Mouse (Mus musculus) hindbrain, embryonic 11.5 days (tissue): ENCODE measurements around the gene Gm43738. TPM values are rescaled to one million over a fixed set of nuclear protein-coding genes. Genes with fewer than 3 reads are reported as not detected.
A peak's percentile ranks its signal among the peaks of the same experiment; 100 is the strongest.

Source experiments
- ATAC-seq: fragments of 200-750 bp; cut with Nextera tagmentation; 2 replicates; pipeline ENCODE4 v1.8.0; 2017; ENCODE audit warnings: mild to moderate bottlenecking, moderate TSS enrichment, moderate library complexity; ENCODE audit not compliant: low FRiP score
- DNase-seq: peaks from one replicate; pipeline ENCODE4 v3.0.0-alpha.2; 2015; ENCODE audit warnings: low spot score
- H3K27ac ChIP-seq: fragments of 300-500 bp; sonication (generic); 2 replicates; pipeline ENCODE4 v1.5.1; 2014; ENCODE audit warnings: mild to moderate bottlenecking, low read depth, low read length
- H3K27me3 ChIP-seq: fragments of 300-500 bp; sonication (generic); 2 replicates; pipeline ENCODE4 v1.6.1; 2014; ENCODE audit warnings: mild to moderate bottlenecking, low read length, moderate library complexity, mixed read lengths; ENCODE audit not compliant: control insufficient read depth, insufficient read depth
- H3K36me3 ChIP-seq: fragments of 300-500 bp; sonication (generic); 2 replicates; pipeline ENCODE4 v1.6.1; 2014; ENCODE audit warnings: mild to moderate bottlenecking, low read length, moderate library complexity, mixed read lengths; ENCODE audit not compliant: control insufficient read depth, insufficient read depth
- H3K4me1 ChIP-seq: fragments of 300-500 bp; sonication (generic); replicated peaks from 2 replicates; pipeline ENCODE4 v1.6.1; 2014; ENCODE audit warnings: low read length, mixed read lengths; ENCODE audit not compliant: control insufficient read depth, insufficient read depth
- H3K4me2 ChIP-seq: fragments of 300-500 bp; sonication (generic); replicated peaks from 2 replicates; pipeline ENCODE4 v1.6.1; 2014; ENCODE audit warnings: mild to moderate bottlenecking, low read depth, low read length
- H3K4me3 ChIP-seq: fragments of 300-500 bp; sonication (generic); 2 replicates; pipeline ENCODE4 v1.5.1; 2014; ENCODE audit warnings: low read depth, low read length
- H3K9ac ChIP-seq: fragments of 300-500 bp; sonication (generic); 2 replicates; pipeline ENCODE4 v1.6.1; 2014; ENCODE audit warnings: low read depth, low read length
- H3K9me3 ChIP-seq: fragments of 300-500 bp; sonication (generic); 2 replicates; pipeline ENCODE4 v1.6.1; 2016; ENCODE audit warnings: low read length; ENCODE audit not compliant: control insufficient read depth
- WGBS: fragments of 180-500 bp; shearing (Covaris S2); extraction: QIAGEN DNeasy Blood & Tissue Kit; methylation state at CpG from one replicate; pipeline ENCODE4 v1.1.7; 2014; 5-methylcytosine and 5-hydroxymethylcytosine counted together
- polyA plus RNA-seq: library from polyadenylated mRNA; unstranded; fragments of >200 nt; fragmentation: Nextera tagmentation; extraction: Ambion mirVana; gene quantifications from 2 replicates; pipeline ENCODE4 v1.2.1, GENCODE M21; 2014

The Gm43738 gene
- polyA plus RNA-seq: 0.08 TPM in 1 of 2 replicates, not detected in the other

- H3K4me3 ChIP-seq: peak within 1 kb of the TSS; percentile 62
Measured at GRCm38 (mm10) chr3:89100811-89101210, at the start of gene Gm43738. Gene Gm43738 (minus strand): TSS chr3:89101099.

DNA sequence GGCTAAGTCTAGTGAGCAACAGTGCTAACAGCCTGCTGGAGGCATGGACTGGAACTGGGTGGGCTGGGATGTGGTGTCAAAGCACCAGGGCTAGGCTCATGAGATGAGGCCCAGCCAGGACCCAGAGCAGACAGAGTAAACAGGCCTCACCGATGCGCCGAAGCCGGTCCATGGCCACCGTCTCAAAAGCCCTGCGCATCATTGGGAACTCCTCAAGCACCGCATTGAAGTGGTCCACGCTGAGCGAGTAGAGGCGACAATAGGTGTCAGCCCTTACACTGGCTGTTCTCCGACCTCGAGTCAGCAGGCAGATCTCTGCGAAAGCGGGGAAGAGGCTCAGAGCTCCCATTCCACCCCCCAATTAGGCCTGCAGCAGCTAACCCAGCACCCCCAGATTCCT is 47.7 kb upstream of the Gm43738 start:
- WGBS: 72% methylated on average over 14 of the region's 14 CpGs
- no peak for DNase-seq
- Histone ChIP-seq H3K9me3 (no peaks in the 10 kb centered on the region), H3K36me3 (no peaks in the 10 kb centered on the region), H3K4me2 (no peak overlapping the region), H3K27ac (no peak overlapping the region), H3K27me3 (no peaks in the 10 kb centered on the region; the same call in 1 of the 2 replicates), H3K4me3 (no peak overlapping the region), H3K4me1 (peaks cover 4% of the 10 kb centered on the region), H3K9ac (no peak overlapping the region)
- no peak for ATAC-seq

More at GRCm38 (mm10) chr3:89100811-89101210, at the start of gene Gm43738:
- Histone ChIP-seq H3K27me3 (no peaks in the 10 kb centered on the region), H3K27ac (peak within 1 kb of the TSS; percentile 49), H3K36me3 (peaks cover 3% of the 10 kb centered on the region; the same call in 1 of the 2 replicates), H3K4me1 (peaks cover 5% of the 10 kb centered on the region; the same call in 1 of the 2 replicates), H3K9ac (peak within 1 kb of the TSS; percentile 62), H3K4me2 (peak within 1 kb of the TSS; percentile 59), H3K9me3 (no peaks in the 10 kb centered on the region)
- ATAC-seq (no peak), DNase-seq (no peak)
- WGBS: 58% methylated on average over 7 of the region's 7 CpGs

DNA sequence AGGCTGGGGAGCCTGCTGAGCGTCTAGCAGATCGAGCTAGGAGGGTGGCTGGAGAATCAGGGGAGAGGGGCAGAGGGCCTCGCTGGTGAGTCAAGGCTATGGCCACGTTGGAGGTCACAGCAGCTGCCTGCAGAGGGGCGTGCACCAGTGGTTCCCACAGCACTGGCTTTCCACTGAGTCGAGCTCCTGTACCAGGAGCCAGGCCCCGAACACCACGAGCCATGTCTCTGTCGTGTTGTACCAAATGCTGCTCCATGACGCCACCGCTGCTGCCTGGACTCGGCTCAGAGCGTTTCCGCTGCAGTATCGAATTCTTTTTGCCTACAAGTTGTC is 47.0 kb upstream of the Gm43738 start:
- 13% methylated on average over 15 of the region's 15 CpGs for WGBS
- H3K9me3 ChIP-seq: no peaks in the 10 kb centered on the region
- H3K4me3 ChIP-seq: no peak overlapping the region
- no peaks in the 10 kb centered on the region for H3K36me3 ChIP-seq
- ATAC-seq (0 out of 2 replicates have a peak, but pooled peaks have one; percentile 29), DNase-seq (no peak)
- H3K9ac ChIP-seq: 0 out of 2 replicates have a peak overlapping the region, but pooled peaks have one; percentile 27
- H3K27ac ChIP-seq: no peak overlapping the region
- peaks cover 4% of the 10 kb centered on the region for H3K4me1 ChIP-seq
- peak overlapping the region; percentile 28; the same call in 1 of the 2 replicates for H3K4me2 ChIP-seq
- H3K27me3 ChIP-seq: no peaks in the 10 kb centered on the region; the same call in 1 of the 2 replicates

DNA sequence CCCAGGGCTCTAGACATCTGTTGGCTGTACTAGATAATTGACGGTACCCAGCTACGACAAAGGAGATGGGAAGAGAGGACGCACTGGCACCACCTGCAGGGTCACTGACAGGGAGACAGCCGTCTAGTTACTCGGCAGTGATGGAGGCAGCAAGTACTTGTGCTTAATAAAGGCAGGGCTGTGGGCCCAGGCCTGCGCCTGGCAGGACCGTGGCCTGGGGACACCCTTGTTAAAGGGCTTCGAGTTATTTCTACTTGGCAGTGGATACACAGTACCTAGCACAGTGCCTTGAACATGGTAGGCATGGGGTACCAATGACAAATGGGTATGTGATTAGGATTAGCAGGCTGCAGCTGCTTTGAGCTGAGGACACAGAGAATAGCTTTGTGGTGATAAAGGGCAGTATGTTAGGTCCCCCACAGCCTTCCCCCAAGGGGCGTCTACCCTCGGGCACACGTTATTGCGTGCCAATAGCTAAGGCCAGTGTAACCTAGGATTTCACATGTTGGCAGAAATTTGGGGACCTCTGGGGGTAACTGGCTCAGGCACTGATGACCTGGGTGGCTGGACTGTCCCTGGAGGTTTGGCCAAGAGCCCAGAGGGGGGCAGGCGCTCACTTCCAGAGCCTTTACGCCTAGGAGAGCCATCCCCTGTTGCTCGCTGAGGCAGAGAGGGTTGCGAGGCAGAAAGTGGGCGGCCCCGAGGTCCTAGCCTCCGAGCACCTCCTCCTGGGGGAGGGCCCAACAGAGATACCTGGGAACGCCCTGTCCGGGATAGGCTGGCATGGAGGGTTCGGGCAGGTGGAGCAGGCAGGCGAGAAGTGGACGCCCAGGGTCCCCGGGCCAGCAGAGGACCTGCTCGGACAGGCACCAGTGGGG is 46.4 kb upstream of the Gm43738 start:
- no peaks in the 10 kb centered on the region for H3K36me3 ChIP-seq
- 0 out of 2 replicates have a peak overlapping the region, but pooled peaks have one; percentile 27 for H3K9ac ChIP-seq
- no peaks in the 10 kb centered on the region for H3K9me3 ChIP-seq
- WGBS: 24% methylated on average over 26 of the region's 26 CpGs
- H3K27me3 ChIP-seq: no peaks in the 10 kb centered on the region; the same call in 1 of the 2 replicates
- DNase-seq (no peak), ATAC-seq (peak; percentile 70; the same call in 1 of the 2 replicates)
- peaks cover 4% of the 10 kb centered on the region for H3K4me1 ChIP-seq
- H3K4me2 ChIP-seq: peak overlapping the region; percentile 28; the same call in 1 of the 2 replicates
- no peak overlapping the region for H3K27ac ChIP-seq
- H3K4me3 ChIP-seq: no peak overlapping the region

GRCm38 (mm10) chr3:89145566-89145965 is 44.7 kb upstream of the Gm43738 start:
- Histone ChIP-seq H3K27ac (no peak overlapping the region), H3K9me3 (no peaks in the 10 kb centered on the region), H3K4me2 (no peak overlapping the region), H3K4me3 (no peak overlapping the region), H3K36me3 (no peaks in the 10 kb centered on the region), H3K27me3 (no peaks in the 10 kb centered on the region; the same call in 1 of the 2 replicates), H3K4me1 (peaks cover 4% of the 10 kb centered on the region), H3K9ac (no peak overlapping the region)
- DNase-seq (no peak), ATAC-seq (no peak)
- 66% methylated on average over 8 of the region's 8 CpGs for WGBS

DNA sequence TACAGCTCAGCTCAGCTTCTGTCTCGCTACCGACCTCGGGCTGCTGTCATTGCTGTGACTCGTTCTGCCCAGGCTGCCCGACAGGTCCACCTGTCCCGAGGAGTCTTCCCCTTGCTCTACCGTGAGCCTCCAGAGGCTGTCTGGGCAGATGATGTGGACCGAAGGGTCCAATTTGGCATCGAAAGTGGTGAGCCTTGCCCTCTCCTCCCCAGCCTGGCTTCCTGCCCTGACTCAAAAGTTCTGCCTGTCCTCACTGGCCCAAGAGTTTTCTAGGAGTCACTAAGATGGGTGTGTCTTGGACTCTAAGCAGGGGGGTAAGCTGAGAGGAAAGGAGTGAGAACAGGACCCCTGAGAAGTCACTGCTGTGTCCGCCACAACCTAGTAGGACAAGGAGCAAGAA is 43.9 kb upstream of the Gm43738 start:
- Histone ChIP-seq H3K9me3 (no peaks in the 10 kb centered on the region), H3K36me3 (no peaks in the 10 kb centered on the region), H3K4me1 (peaks cover 4% of the 10 kb centered on the region), H3K4me2 (no peak overlapping the region), H3K27me3 (no peaks in the 10 kb centered on the region; the same call in 1 of the 2 replicates), H3K4me3 (no peak overlapping the region), H3K9ac (no peak overlapping the region), H3K27ac (no peak overlapping the region)
- ATAC-seq (no peak), DNase-seq (no peak)
- WGBS: 86% methylated on average over 10 of the region's 10 CpGs

- Histone ChIP-seq H3K36me3 (no peaks in the 10 kb centered on the region), H3K9me3 (no peaks in the 10 kb centered on the region), H3K9ac (no peak overlapping the region), H3K27me3 (no peaks in the 10 kb centered on the region; the same call in 1 of the 2 replicates), H3K27ac (no peak overlapping the region), H3K4me3 (no peak overlapping the region), H3K4me2 (no peak overlapping the region), H3K4me1 (no peaks in the 10 kb centered on the region)
- DNase-seq (no peak), ATAC-seq (no peak)
- WGBS: 32% methylated on average over 9 of the region's 9 CpGs
Measured at GRCm38 (mm10) chr3:89136365-89136764, 35.5 kb upstream of the Gm43738 start.

DNA sequence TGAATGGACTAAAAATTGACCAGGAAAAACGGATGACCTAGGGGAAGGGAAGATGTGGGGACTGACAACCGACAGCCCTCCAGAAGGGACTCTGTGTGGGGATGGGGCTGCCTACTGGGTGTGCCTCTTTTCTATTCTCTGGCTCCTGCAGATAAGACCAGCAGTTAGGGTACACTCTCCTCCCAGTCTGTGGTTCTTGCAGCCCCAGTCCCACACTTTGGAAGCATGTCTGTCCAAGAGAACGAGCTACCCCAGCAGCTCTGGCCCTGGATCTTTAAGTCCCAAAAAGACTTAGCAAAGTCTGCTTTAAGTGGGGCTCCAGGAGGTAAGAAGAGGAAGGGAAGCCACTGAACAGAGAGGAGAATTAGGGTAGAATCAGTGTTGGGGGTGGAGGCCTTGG is 35.1 kb upstream of the Gm43738 start, which contains the start of gene Pklr:
Gene Pklr, plus strand, starts transcription at position 185 of the 400 bp plus-strand sequence.
- H3K4me3 ChIP-seq: no peak within 1 kb of the TSS
- no peak within 1 kb of the TSS for H3K4me2 ChIP-seq
- no peaks in the 10 kb centered on the region for H3K4me1 ChIP-seq
- ATAC-seq (no peak), DNase-seq (no peak)
- H3K9ac ChIP-seq: no peak within 1 kb of the TSS
- H3K36me3 ChIP-seq: no peaks in the 10 kb centered on the region
- H3K27me3 ChIP-seq: no peaks in the 10 kb centered on the region
- WGBS: 67% methylated on average over 3 of the region's 3 CpGs
- no peaks in the 10 kb centered on the region for H3K9me3 ChIP-seq
- no peak within 1 kb of the TSS for H3K27ac ChIP-seq
